8 mouse cellular contexts compared by ENCODE assay signal in the genomic region with DNA sequence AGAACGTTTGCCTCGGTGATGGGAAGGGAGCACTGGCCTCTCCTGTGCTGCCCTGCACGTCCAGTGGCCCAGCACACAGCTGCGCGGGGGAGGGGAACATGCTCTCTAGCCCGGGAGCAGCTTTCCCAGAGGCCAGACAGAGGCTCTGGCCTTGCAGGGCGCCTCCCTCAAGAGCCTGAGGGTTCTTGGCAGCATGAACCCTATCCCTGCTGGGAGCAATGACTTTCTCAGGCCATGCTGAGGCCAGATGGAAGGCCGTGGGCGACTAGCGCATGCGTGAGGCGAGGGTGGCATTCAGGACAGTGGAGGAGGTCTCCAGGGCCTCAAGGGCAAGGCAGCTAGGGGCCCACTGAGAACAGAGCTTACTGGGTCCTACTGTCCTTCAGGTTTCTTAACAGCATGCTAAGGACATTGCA.
DNase-seq lines count a peak whose midpoint lies in the region; ATAC-seq and TF ChIP-seq lines count a peak whose summit lies in the region.

No protein-coding gene starts in this region.

- peaks cover 1% of the 10 kb centered on the region; the same call in 1 of the 2 replicates for H3K9me3 ChIP-seq in E14TG2a.4 (ENCODE audit: low read length)
- peaks cover 3% of the 10 kb centered on the region for H3K9me3 ChIP-seq in forebrain, embryonic 10.5 days
- no peaks in the 10 kb centered on the region for H3K9me3 ChIP-seq in heart, embryonic 14.5 days (ENCODE audit: control insufficient read depth, low read length)
- H3K9me3 ChIP-seq in kidney, embryonic 15.5 days (replicated peaks), result no peaks in the 10 kb centered on the region

- peak overlapping the region; percentile 40 for H3K4me2 ChIP-seq in heart, embryonic 14.5 days (ENCODE audit: low read length)
- peak overlapping the region; percentile 27 for H3K4me2 ChIP-seq in kidney, embryonic 15.5 days

- peak; percentile 10; the same call in 1 of the 2 replicates for TF ChIP-seq POLR2A in brain, embryonic 14.5 days (IDR thresholded peaks at IDR 0.05; ENCODE audit: borderline replicate concordance, extremely low read depth, insufficient read depth, insufficient read length, poor library complexity, severe bottlenecking)

- no peaks in the 10 kb centered on the region for H3K36me3 ChIP-seq in E14TG2a.4 (ENCODE audit: insufficient read depth, low read length)
- no peaks in the 10 kb centered on the region for H3K36me3 ChIP-seq in forebrain, embryonic 10.5 days (replicated peaks)
- H3K36me3 ChIP-seq in heart, embryonic 14.5 days (ENCODE audit: control insufficient read depth, insufficient read depth, low read length), result no peaks in the 10 kb centered on the region
- H3K36me3 ChIP-seq in kidney, embryonic 15.5 days, result no peaks in the 10 kb centered on the region

- peaks cover 35% of the 10 kb centered on the region for H3K4me1 ChIP-seq in E14TG2a.4 (replicated peaks; ENCODE audit: low read depth, low read length)
- peaks cover 22% of the 10 kb centered on the region for H3K4me1 ChIP-seq in forebrain, embryonic 10.5 days
- H3K4me1 ChIP-seq in heart, embryonic 14.5 days (ENCODE audit: control insufficient read depth in 2 of 2, insufficient read depth in 2 of 2, low read length in 2 of 2), result peaks cover 18 to 26% of the 10 kb centered on the region in 2 experiments
- peaks cover 16% of the 10 kb centered on the region for H3K4me1 ChIP-seq in kidney, embryonic 15.5 days

- H3K4me3 ChIP-seq in E14TG2a.4 (replicated peaks; ENCODE audit: low read length), result 0 out of 2 replicates have a peak overlapping the region, but pooled peaks have one; percentile 5
- H3K4me3 ChIP-seq in forebrain, embryonic 10.5 days, result peak overlapping the region; percentile 30
- H3K4me3 ChIP-seq in heart, embryonic 14.5 days (ENCODE audit: control insufficient read depth in 1 of 2, insufficient read depth in 1 of 2, low read depth in 1 of 2, low read length in 2 of 2), result no peak overlapping the region
- no peak overlapping the region for H3K4me3 ChIP-seq in kidney, embryonic 15.5 days (replicated peaks)

- no peak for TF ChIP-seq CTCF in E14TG2a.4 (conservative IDR thresholded peaks at IDR 0.05; ENCODE audit: low read length)
- TF ChIP-seq CTCF in brain, embryonic 14.5 days (IDR thresholded peaks at IDR 0.05; ENCODE audit: borderline replicate concordance, extremely low read depth, insufficient read depth, insufficient read length), result no peak

- ATAC-seq in heart, embryonic 14.5 days (ENCODE audit: insufficient number of reproducible peaks, insufficient read depth, low FRiP score, low read depth), result peak; percentile 87
- peak; percentile 94 for ATAC-seq in kidney, embryonic 15.5 days (replicated peaks; ENCODE audit: low FRiP score)

- H3K27ac ChIP-seq in forebrain, embryonic 10.5 days, result peak overlapping the region; percentile 89
- H3K27ac ChIP-seq in heart, embryonic 14.5 days (replicated peaks in 1 of 2; ENCODE audit: control insufficient read depth in 1 of 2, insufficient read depth in 1 of 2, low read depth in 2 of 2, low read length in 2 of 2), result peak overlapping the region; percentile 76 to 91
- peak overlapping the region; percentile 76 for H3K27ac ChIP-seq in kidney, embryonic 15.5 days

- H3K9ac ChIP-seq in heart, embryonic 14.5 days (ENCODE audit: low read length), result peak overlapping the region; percentile 58
- no peak overlapping the region for H3K9ac ChIP-seq in kidney, embryonic 15.5 days

- peak; percentile 59 for DNase-seq in brain, embryonic 14.5 days (ENCODE audit: low read depth)
- DNase-seq in forebrain, embryonic 10.5 days (ENCODE audit: extremely low spot score, low spot score), result peak; percentile 69
- DNase-seq in lung, adult 18-20 months, result peak; percentile 45 to 50
- peak; percentile 89 for DNase-seq in ovary, adult 18-20 months (ENCODE audit: low spot score)
- DNase-seq in thymus, postnatal 10 days (ENCODE audit: low spot score in 2 of 2), result no peak

- peaks cover 20% of the 10 kb centered on the region for H3K27me3 ChIP-seq in E14TG2a.4 (ENCODE audit: insufficient read depth, low read length)
- peaks cover 4% of the 10 kb centered on the region; the same call in 1 of the 2 replicates for H3K27me3 ChIP-seq in forebrain, embryonic 10.5 days (ENCODE audit: poor library complexity, severe bottlenecking)
- H3K27me3 ChIP-seq in heart, embryonic 14.5 days (ENCODE audit: control insufficient read depth, insufficient read depth, low read length), result no peaks in the 10 kb centered on the region
- no peaks in the 10 kb centered on the region for H3K27me3 ChIP-seq in kidney, embryonic 15.5 days

- 3% methylated on average over 12 of the region's 12 CpGs for WGBS in forebrain, embryonic 10.5 days
- WGBS in heart, embryonic 14.5 days, result 7% methylated on average over 12 of the region's 12 CpGs
- WGBS in kidney, embryonic 15.5 days, result 9% methylated on average over 12 of the region's 12 CpGs

Comparison
In these comparisons a context has a peak if more than half of its experiments do, and no peak if none do; other contexts are left out.
1. H3K4me3 ChIP-seq: peak in E14TG2a.4 (single experiment) and forebrain, embryonic 10.5 days (single experiment); none in heart, embryonic 14.5 days (0 of 2) and kidney, embryonic 15.5 days (single experiment).
2. DNase-seq: peak in brain, embryonic 14.5 days (single experiment), forebrain, embryonic 10.5 days (single experiment), lung, adult 18-20 months (2 of 2) and ovary, adult 18-20 months (single experiment); none in thymus, postnatal 10 days (0 of 2).
3. Peak in every context shown above with its lines, with median percentiles within 50 percentile points of each other: H3K27ac ChIP-seq.